Comparison of ENCODE assay signal across 10 mouse cellular contexts in the genomic region with DNA sequence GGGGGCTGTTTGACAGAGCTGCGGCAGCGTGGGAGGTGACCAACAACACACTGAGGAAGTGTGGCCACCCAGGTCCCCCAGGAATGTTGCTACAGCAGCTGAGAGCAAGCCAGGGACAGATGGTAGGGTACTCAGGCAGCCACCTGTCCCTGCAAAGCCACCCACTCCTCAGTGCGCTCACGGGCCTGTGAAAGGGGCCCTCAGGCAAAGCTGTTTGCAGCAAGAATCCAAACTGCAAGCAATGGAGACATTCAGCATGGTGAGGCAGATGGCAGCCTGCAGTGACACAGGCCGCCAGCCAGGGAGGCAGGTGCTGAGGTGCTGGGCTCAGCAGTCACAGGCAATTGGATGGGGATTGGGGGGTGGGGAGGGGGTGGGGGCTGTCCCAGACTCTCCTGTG.
DNase-seq lines count a peak whose midpoint lies in the region; ATAC-seq lines count a peak whose summit lies in the region.
"Had no signal": no experiment of that assay in that cellular context is flagged by ENCODE, and none has a peak within 500 bp of the region (broad histone marks: within the 10 kb centered on the region; RNA-seq: fewer than 3 reads in every experiment).

No protein-coding gene starts in this region.

- 37% methylated on average over 5 of the region's 5 CpGs for WGBS in neural tube, embryonic 13.5 days
- 81% methylated on average over 5 of the region's 5 CpGs for WGBS in midbrain, embryonic 11.5 days

- no peak overlapping the region for H3K4me3 ChIP-seq in neural tube, embryonic 13.5 days
- H3K4me3 ChIP-seq in midbrain, embryonic 11.5 days (ENCODE audit: low read depth, low read length): no peak overlapping the region

- DNase-seq in neural tube, embryonic 10.5 days (ENCODE audit: extremely low spot score, low spot score): no peak
- DNase-seq in layer of hippocampus, adult 18-20 months (ENCODE audit: low spot score in 2 of 2): peak; percentile 91 to 93
- peak; percentile 75 for DNase-seq in midbrain, embryonic 11.5 days (ENCODE audit: low spot score, missing footprints)
- DNase-seq in lung, adult 18-20 months: no peak
- no peak for DNase-seq in thymus, postnatal 4 days
- no peak for DNase-seq in gastrocnemius, postnatal 4 days (ENCODE audit: low spot score in 2 of 2)
- DNase-seq in adrenal gland, adult 18-20 months (ENCODE audit: low spot score in 2 of 2): no peak
- DNase-seq: lung, embryonic 14.5 days had no signal

- H3K9me3 ChIP-seq in neural tube, embryonic 13.5 days: no peaks in the 10 kb centered on the region
- H3K9me3 ChIP-seq in midbrain, embryonic 11.5 days (ENCODE audit: control insufficient read depth, low read length): no peaks in the 10 kb centered on the region

- peaks cover 42% of the 10 kb centered on the region for H3K4me1 ChIP-seq in neural tube, embryonic 13.5 days (replicated peaks)
- peaks cover 12% of the 10 kb centered on the region for H3K4me1 ChIP-seq in midbrain, embryonic 11.5 days (ENCODE audit: control insufficient read depth, insufficient read depth, low read length)

- peak; percentile 60 for ATAC-seq in neural tube, embryonic 13.5 days (ENCODE audit: low read depth)
- no peak for ATAC-seq in midbrain, embryonic 11.5 days (ENCODE audit: low FRiP score)
- ATAC-seq: intestine, postnatal 0 days had no signal

- H3K27ac ChIP-seq in neural tube, embryonic 13.5 days (replicated peaks): peak overlapping the region; percentile 59
- no peak overlapping the region for H3K27ac ChIP-seq in midbrain, embryonic 11.5 days (ENCODE audit: low read depth, low read length)

- H3K27me3 ChIP-seq in neural tube, embryonic 13.5 days: no peaks in the 10 kb centered on the region
- H3K27me3 ChIP-seq in midbrain, embryonic 11.5 days (ENCODE audit: control insufficient read depth, insufficient read depth, low read length): no peaks in the 10 kb centered on the region

- no peaks in the 10 kb centered on the region for H3K36me3 ChIP-seq in neural tube, embryonic 13.5 days
- no peaks in the 10 kb centered on the region for H3K36me3 ChIP-seq in midbrain, embryonic 11.5 days (ENCODE audit: control insufficient read depth, insufficient read depth, low read length)

- no peak overlapping the region for H3K4me2 ChIP-seq in neural tube, embryonic 13.5 days
- no peak overlapping the region for H3K4me2 ChIP-seq in midbrain, embryonic 11.5 days
- H3K4me2 ChIP-seq: lung, embryonic 14.5 days had no signal

- no peak overlapping the region for H3K9ac ChIP-seq in neural tube, embryonic 13.5 days
- no peak overlapping the region for H3K9ac ChIP-seq in midbrain, embryonic 11.5 days (ENCODE audit: low read length)
- H3K9ac ChIP-seq: lung, embryonic 14.5 days had no signal

Comparison
In these comparisons a context has a peak if more than half of its experiments do, and no peak if none do; other contexts are left out.
1. DNase-seq: peak in layer of hippocampus, adult 18-20 months (2 of 2) and midbrain, embryonic 11.5 days (single experiment); none in neural tube, embryonic 10.5 days (single experiment), lung, adult 18-20 months (0 of 2), thymus, postnatal 4 days (single experiment), gastrocnemius, postnatal 4 days (0 of 2) and adrenal gland, adult 18-20 months (0 of 2).